Mouse (Mus musculus) MEL (cell line): Measurements from ENCODE around the gene Esr1. TPM values are rescaled to one million over a fixed set of nuclear protein-coding genes. Genes with fewer than 3 reads are reported as not detected.

Experiments used
- DNase-seq: peaks from one replicate; pipeline ENCODE4 v3.0.0; 2011; ENCODE audit warnings: low read depth, low spot score
- H3K27ac ChIP-seq: 2 replicates; pipeline ENCODE4 v1.5.1; 2012; ENCODE audit warnings: low read depth, mild to moderate bottlenecking, control low read depth, low read length, moderate library complexity; ENCODE audit not compliant: control insufficient read depth
- H3K27me3 ChIP-seq, 2 experiments: fragments of 150-350 bp in 1 of 2; sonication (generic) in 1 of 2; 2 replicates each; pipeline ENCODE4 v1.6.1; 2012; ENCODE audit warnings: low read length in 2 of 2, mild to moderate bottlenecking in 2 of 2, improper control_type of control experiment in 1 of 2, moderate library complexity in 1 of 2; ENCODE audit not compliant: insufficient read depth in 2 of 2, control insufficient read depth in 1 of 2
- H3K36me3 ChIP-seq, 2 experiments: 2 replicates each; pipeline ENCODE4 v1.6.1; 2012 to 2014; ENCODE audit warnings: low read length in 2 of 2, improper control_type of control experiment in 1 of 2, inconsistent platforms in 1 of 2, mild to moderate bottlenecking in 1 of 2; ENCODE audit not compliant: insufficient read depth in 2 of 2, control insufficient read depth in 1 of 2
- H3K4me1 ChIP-seq, 2 experiments: fragments of 150-350 bp in 1 of 2; sonication (generic) in 1 of 2; 2 replicates each; pipeline ENCODE4 v1.6.1; 2012; ENCODE audit warnings: low read length in 2 of 2, improper control_type of control experiment in 1 of 2, mild to moderate bottlenecking in 1 of 2; ENCODE audit not compliant: insufficient read depth in 2 of 2, control insufficient read depth in 1 of 2
- H3K4me3 ChIP-seq, 2 experiments: fragments of 150-350 bp in 1 of 2; sonication (generic) in 1 of 2; 2 replicates each; pipeline ENCODE4 v1.5.1; 2012; ENCODE audit warnings: low read depth in 2 of 2, low read length in 2 of 2, mild to moderate bottlenecking in 2 of 2, moderate library complexity in 2 of 2, control low read depth in 1 of 2, improper control_type of control experiment in 1 of 2; ENCODE audit not compliant: control insufficient read depth in 1 of 2, insufficient read depth in 1 of 2
- H3K79me2 ChIP-seq: 2 replicates; pipeline ENCODE4 v1.6.1; 2012; ENCODE audit warnings: mild to moderate bottlenecking, low read length, moderate library complexity; ENCODE audit not compliant: control insufficient read depth, poor library complexity, insufficient read depth
- H3K9ac ChIP-seq: 2 replicates; pipeline ENCODE4 v1.6.1; 2012; ENCODE audit warnings: low read depth, mild to moderate bottlenecking, control low read depth, low read length, moderate library complexity; ENCODE audit not compliant: control insufficient read depth, poor library complexity, severe bottlenecking
- H3K9me3 ChIP-seq: fragments of 150-350 bp; sonication (generic); replicated peaks from 2 replicates; pipeline ENCODE4 v1.6.1; 2012; ENCODE audit warnings: mild to moderate bottlenecking, low read length, improper control_type of control experiment, moderate library complexity; ENCODE audit not compliant: insufficient read depth
- BHLHE40 ChIP-seq: IDR thresholded peaks from 2 replicates; pipeline ENCODE4 v1.6.1; 2012; ENCODE audit warnings: low read depth, mild to moderate bottlenecking, inconsistent platforms, low read length, improper control_type of control experiment, borderline replicate concordance
- CHD1 ChIP-seq: IDR thresholded peaks from 2 replicates; pipeline ENCODE4 v1.6.1; 2012; ENCODE audit warnings: low read depth, mild to moderate bottlenecking, inconsistent platforms, low read length, improper control_type of control experiment
- CHD2 ChIP-seq: IDR thresholded peaks from 2 replicates; pipeline ENCODE4 v1.6.1; 2011; ENCODE audit warnings: low read length, improper control_type of control experiment
- CTCF ChIP-seq, 3 experiments: IDR thresholded peaks in 2 of 3; conservative IDR thresholded peaks in 1 of 3; 2 replicates each; pipeline ENCODE4 v1.5.1; 2011 to 2012; ENCODE audit warnings: low read length in 3 of 3, low read depth in 2 of 3, mild to moderate bottlenecking in 2 of 3, improper control_type of control experiment in 1 of 3, inconsistent platforms in 1 of 3, mixed read lengths in 1 of 3, moderate library complexity in 1 of 3; ENCODE audit not compliant: control insufficient read depth in 1 of 3, insufficient read depth in 1 of 3, poor library complexity in 1 of 3, severe bottlenecking in 1 of 3
- E2F4 ChIP-seq: IDR thresholded peaks from 2 replicates; pipeline ENCODE4 v1.6.1; 2011; ENCODE audit warnings: low read depth, low read length, improper control_type of control experiment, borderline replicate concordance
- ELF1 ChIP-seq: IDR thresholded peaks from 2 replicates; pipeline ENCODE4 v1.6.1; 2014; ENCODE audit warnings: low read depth, mild to moderate bottlenecking, inconsistent platforms, low read length, improper control_type of control experiment, moderate library complexity
- EP300 ChIP-seq, 2 experiments: IDR thresholded peaks; 2 replicates each; pipeline ENCODE4 v1.6.1; 2011; ENCODE audit warnings: improper control_type of control experiment in 2 of 2, low read length in 2 of 2, low read depth in 1 of 2, mild to moderate bottlenecking in 1 of 2
- ETS1 ChIP-seq: IDR thresholded peaks from 2 replicates; pipeline ENCODE4 v1.6.1; 2012; ENCODE audit warnings: low read depth, mild to moderate bottlenecking, inconsistent platforms, low read length, improper control_type of control experiment, moderate library complexity
- GATA1 ChIP-seq: IDR thresholded peaks from 2 replicates; pipeline ENCODE4 v1.6.1; 2011; ENCODE audit warnings: low read depth, low read length, improper control_type of control experiment
- HCFC1 ChIP-seq: IDR thresholded peaks from 2 replicates; pipeline ENCODE4 v1.6.1; 2012; ENCODE audit warnings: low read depth, mild to moderate bottlenecking, inconsistent platforms, low read length, improper control_type of control experiment, moderate library complexity
- JUND ChIP-seq: IDR thresholded peaks from 2 replicates; pipeline ENCODE4 v1.6.1; 2011; ENCODE audit warnings: low read depth, mild to moderate bottlenecking, improper control_type of control experiment, low read length
- MAFK ChIP-seq: IDR thresholded peaks from 2 replicates; pipeline ENCODE4 v1.6.1; 2011; ENCODE audit warnings: low read depth, mild to moderate bottlenecking, low read length, improper control_type of control experiment, borderline replicate concordance
- MAX ChIP-seq: IDR thresholded peaks from 2 replicates; pipeline ENCODE4 v1.6.1; 2011; ENCODE audit warnings: low read length, improper control_type of control experiment
- MAZ ChIP-seq: IDR thresholded peaks from 2 replicates; pipeline ENCODE4 v1.6.1; 2012; ENCODE audit warnings: low read depth, mild to moderate bottlenecking, inconsistent platforms, low read length, improper control_type of control experiment
- MEF2A ChIP-seq: IDR thresholded peaks from 2 replicates; pipeline ENCODE4 v1.6.1; 2014; ENCODE audit warnings: low read depth, mild to moderate bottlenecking, inconsistent platforms, low read length, improper control_type of control experiment; ENCODE audit not compliant: poor library complexity, insufficient replicate concordance, severe bottlenecking; ENCODE audit errors: extremely low read depth
- MXI1 ChIP-seq: IDR thresholded peaks from 2 replicates; pipeline ENCODE4 v1.6.1; 2011; ENCODE audit warnings: mild to moderate bottlenecking, low read depth, low read length, improper control_type of control experiment
- NRF1 ChIP-seq: IDR thresholded peaks from 2 replicates; pipeline ENCODE4 v1.6.1; 2014; ENCODE audit warnings: low read depth, mild to moderate bottlenecking, inconsistent platforms, low read length, improper control_type of control experiment, moderate library complexity; ENCODE audit not compliant: poor library complexity, insufficient read depth, severe bottlenecking
- POLR2AphosphoS5 ChIP-seq: IDR thresholded peaks from 2 replicates; pipeline ENCODE4 v1.6.1; 2012; ENCODE audit warnings: low read depth, borderline replicate concordance, mild to moderate bottlenecking, inconsistent platforms, low read length, moderate library complexity, mixed read lengths
- RCOR1 ChIP-seq: IDR thresholded peaks from 2 replicates; pipeline ENCODE4 v1.6.1; 2012; ENCODE audit warnings: low read depth, mild to moderate bottlenecking, inconsistent platforms, low read length, improper control_type of control experiment
- SMC3 ChIP-seq: IDR thresholded peaks from 2 replicates; pipeline ENCODE4 v1.6.1; 2011; ENCODE audit warnings: low read depth, low read length, improper control_type of control experiment
- TAL1 ChIP-seq: IDR thresholded peaks from 2 replicates; pipeline ENCODE4 v1.6.1; 2012; ENCODE audit warnings: mild to moderate bottlenecking, inconsistent platforms, low read length, moderate library complexity, mixed read lengths
- TCF12 ChIP-seq: IDR thresholded peaks from 2 replicates; pipeline ENCODE4 v1.6.1; 2014; ENCODE audit warnings: low read depth, mild to moderate bottlenecking, inconsistent platforms, low read length, improper control_type of control experiment, moderate library complexity
- USF1 ChIP-seq: IDR thresholded peaks from 2 replicates; pipeline ENCODE4 v1.6.1; 2014; ENCODE audit warnings: low read depth, mild to moderate bottlenecking, inconsistent platforms, low read length, improper control_type of control experiment, moderate library complexity
- USF2 ChIP-seq, 2 experiments: IDR thresholded peaks; 2 replicates each; pipeline ENCODE4 v1.6.1; 2011 to 2012; ENCODE audit warnings: improper control_type of control experiment in 2 of 2, low read length in 2 of 2, borderline replicate concordance in 1 of 2, inconsistent platforms in 1 of 2, low read depth in 1 of 2, mild to moderate bottlenecking in 1 of 2; ENCODE audit not compliant: insufficient read depth in 1 of 2
- ZNF384 ChIP-seq: IDR thresholded peaks from 2 replicates; pipeline ENCODE4 v1.6.1; 2012; ENCODE audit warnings: low read depth, mild to moderate bottlenecking, inconsistent platforms, low read length, improper control_type of control experiment
- polyA plus RNA-seq, 2 experiments: library from polyadenylated mRNA; stranded (reverse) in 1 of 2; unstranded in 1 of 2; fragments of >175 nt in 1 of 2; fragments of >200 nt in 1 of 2; gene quantifications; 2 replicates each; pipeline versions ENCODE4 v1.2.1 to v1.2.4; 2012; ENCODE audit warnings: low replicate concordance in 2 of 2, low read depth in 1 of 2; ENCODE audit not compliant: insufficient read length in 2 of 2, insufficient read depth in 1 of 2, missing spikeins in 1 of 2
- total RNA-seq: library from RNA; depleted of rRNA; stranded (reverse); fragments of 300-350 nt; gene quantifications from 2 replicates; pipeline ENCODE4 v1.2.3, GENCODE M21; 2012

The Esr1 gene
- total and polyA plus RNA-seq, 3 experiments = 0.65 to 0.69 TPM; not detected in 1

DNA sequence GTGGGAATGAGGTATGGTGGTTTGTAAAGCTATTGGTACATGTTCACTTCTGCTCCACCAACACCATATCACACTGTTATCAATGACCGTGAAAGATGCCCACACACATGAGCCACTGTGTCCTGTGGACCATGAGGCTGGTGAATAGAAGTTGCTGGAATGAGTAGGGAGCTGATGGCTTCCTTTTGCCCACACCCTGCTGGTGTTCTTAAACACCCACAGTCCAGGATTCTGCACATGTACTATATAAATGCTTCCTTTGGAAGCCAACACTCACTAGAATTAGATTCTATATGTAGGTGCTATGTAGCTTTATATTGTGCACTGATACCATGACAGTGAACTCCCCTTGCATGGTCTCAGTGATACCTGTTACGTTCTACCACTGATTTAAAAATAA lies 365.2 kb downstream of the Esr1 start:
- no peaks in the 10 kb centered on the region for H3K36me3 ChIP-seq
- no peaks in the 10 kb centered on the region for H3K79me2 ChIP-seq
- no peak overlapping the region for H3K4me3 ChIP-seq
- no peaks in the 10 kb centered on the region for H3K9me3 ChIP-seq
- no peaks in the 10 kb centered on the region for H3K4me1 ChIP-seq
- DNase-seq = no peak
- no peak overlapping the region for H3K27ac ChIP-seq
- TF ChIP-seq MAFK (no peak), HCFC1 (no peak), USF2 (IDR thresholded peaks at IDR 0.05; ENCODE audit: borderline replicate concordance in 1 of 2, insufficient read depth in 1 of 2, low read depth in 1 of 2, low read length in 2 of 2) (no peak), E2F4 (no peak), ETS1 (no peak), CTCF (IDR thresholded peaks at IDR 0.05 in 2 of 3, conservative IDR thresholded peaks at IDR 0.05 in 1 of 3; ENCODE audit: control insufficient read depth in 1 of 3, insufficient read depth in 1 of 3, low read depth in 2 of 3, low read length in 3 of 3, poor library complexity in 1 of 3, severe bottlenecking in 1 of 3) (no peak), NRF1 (no peak), TAL1 (no peak), ZNF384 (no peak), EP300 (IDR thresholded peaks at IDR 0.05; ENCODE audit: low read depth in 1 of 2, low read length in 2 of 2) (no peak), ELF1 (no peak)
- TF ChIP-seq, all 39 proteins: peak for 0
- Histone ChIP-seq H3K9ac (no peak overlapping the region), H3K27me3 (no peaks in the 10 kb centered on the region)

DNA sequence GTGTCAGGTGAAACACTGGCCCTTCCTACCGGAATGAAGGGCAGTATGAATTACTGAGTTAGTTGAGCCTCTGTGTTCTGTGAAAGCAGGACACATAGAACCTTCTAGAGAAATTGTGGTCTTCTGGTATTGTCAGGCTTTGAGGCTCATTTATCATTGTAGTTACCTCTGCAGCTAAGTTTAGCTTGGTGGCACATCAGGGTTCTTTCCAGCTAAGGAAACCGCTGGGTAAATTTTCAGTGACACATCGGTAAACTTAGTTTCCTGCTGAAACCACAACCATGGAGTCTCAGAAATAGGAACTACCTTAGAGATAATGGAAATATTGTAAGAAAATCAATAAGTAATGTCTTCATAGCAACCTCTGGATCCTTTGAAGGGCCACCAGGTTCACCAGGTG lies 366.0 kb downstream of the Esr1 start:
- no peak for TF ChIP-seq USF1
- TF ChIP-seq CHD1 = no peak
- no peak for TF ChIP-seq RCOR1
- no peak for TF ChIP-seq BHLHE40
- no peak for TF ChIP-seq TCF12
- no peak for TF ChIP-seq MAZ
- no peak for TF ChIP-seq CHD2
- TF ChIP-seq POLR2AphosphoS5 = no peak
- TF ChIP-seq SMC3 = no peak
- TF ChIP-seq MAFK = no peak
- no peak for TF ChIP-seq HCFC1
- no peak for TF ChIP-seq JUND
- TF ChIP-seq MXI1 = no peak
- no peak for TF ChIP-seq MAX
- no peak for TF ChIP-seq EP300 (IDR thresholded peaks at IDR 0.05; ENCODE audit: low read depth in 1 of 2, low read length in 2 of 2)
- no peak for TF ChIP-seq MEF2A
- no peak for TF ChIP-seq GATA1
- Histone ChIP-seq H3K9me3 (no peaks in the 10 kb centered on the region), H3K79me2 (no peaks in the 10 kb centered on the region), H3K27me3 (no peaks in the 10 kb centered on the region), H3K27ac (no peak overlapping the region), H3K4me1 (no peaks in the 10 kb centered on the region), H3K9ac (no peak overlapping the region), H3K36me3 (no peaks in the 10 kb centered on the region), H3K4me3 (no peak overlapping the region)
- no peak for DNase-seq
